Mouse (Mus musculus) heart, adult 10 weeks (tissue): ENCODE results near the gene Cd93. TPM values are rescaled to one million over a fixed set of nuclear protein-coding genes. Genes with fewer than 3 reads are reported as not detected.

Experiments used
- polyA plus RNA-seq: library from polyadenylated mRNA; stranded (reverse); fragments of 350-450 nt; fragmentation: Illumina TruSeq; extraction: RNeasy Lipid Tissue Mini Kit (QIAGEN cat#74804); gene quantifications from one replicate; pipeline ENCODE4 v1.2.3, GENCODE M21; 2014; ENCODE audit warnings: low read depth, low replicate concordance

Gene Cd93
- 36.2 TPM for polyA plus RNA-seq

GRCm38 (mm10) chr2:148443249-148443958 is at the start of gene Cd93:
Gene Cd93, minus strand, starts transcription at chr2:148443563.

GRCm38 (mm10) chr2:148407870-148408760 is 35.2 kb downstream of the Cd93 start, which contains the start of gene Thbd:
Gene Thbd, minus strand, starts transcription at chr2:148408188.

GRCm38 (mm10) chr2:148395131-148396051 is 48.0 kb downstream of the Cd93 start, which contains the start of gene Sstr4:
Gene Sstr4, plus strand, starts transcription at chr2:148395344.

Other genes with a start within 250 kb of the Cd93 start
- 0.97 TPM for gene Sstr4, start 48.2 kb downstream of the Cd93 start, polyA plus RNA-seq
- 41.9 TPM for gene Thbd, start 35.4 kb downstream of the Cd93 start, polyA plus RNA-seq
- gene Nxt1, start 229.0 kb upstream of the Cd93 start, polyA plus RNA-seq = 11.6 TPM
- gene Gzf1, start 237.5 kb upstream of the Cd93 start, polyA plus RNA-seq = 21.0 TPM